Mouse (Mus musculus) gastrocnemius, postnatal 14 days (tissue): Measurements from ENCODE around the gene Serpinb1c. TPM values are rescaled to one million over a fixed set of nuclear protein-coding genes. Genes with fewer than 3 reads are reported as not detected.
"Not testable (repeated sequence)": the region's sequence is repeated elsewhere in the genome, so short reads cannot be mapped to it uniquely, and the experiment has no call there.

ENCODE experiments used
- DNase-seq: peaks from one replicate; pipeline ENCODE4 v3.0.0; 2021; ENCODE audit warnings: mixed read lengths
- intact Hi-C: fragments of 180-260 bp; cut with DNase I; formaldehyde crosslinking; loops from one replicate; pipeline ENCODE4 v1.15.1; 2025; ENCODE audit warnings: low total_unique reads
- long read RNA-seq, 2 experiments: library from polyadenylated mRNA; stranded (forward); transcript quantifications; one replicate each; pipeline ENCODE4 v2.0.0; 2021
- total RNA-seq, 2 experiments: library from RNA; stranded (reverse); gene quantifications; 2 replicates each; pipeline ENCODE4 v1.2.3; 2021

The Serpinb1c gene
- total RNA-seq: under 1 TPM; 0.57 to 0.58 TPM
- long read RNA-seq, experiment 1: 0 reads
- long read RNA-seq, experiment 2: 0 reads

GRCm38 (mm10) chr13:32898111-32898510 is at the start of gene Serpinb1c:
Gene Serpinb1c, minus strand, starts transcription at chr13:32898211.
- DNase-seq: no peak
- intact Hi-C loops: no loop called here

GRCm38 (mm10) chr13:32939191-32939590 is 41.2 kb upstream of the Serpinb1c start:
- intact Hi-C loops, DNase-seq: not testable (repeated sequence)

DNA sequence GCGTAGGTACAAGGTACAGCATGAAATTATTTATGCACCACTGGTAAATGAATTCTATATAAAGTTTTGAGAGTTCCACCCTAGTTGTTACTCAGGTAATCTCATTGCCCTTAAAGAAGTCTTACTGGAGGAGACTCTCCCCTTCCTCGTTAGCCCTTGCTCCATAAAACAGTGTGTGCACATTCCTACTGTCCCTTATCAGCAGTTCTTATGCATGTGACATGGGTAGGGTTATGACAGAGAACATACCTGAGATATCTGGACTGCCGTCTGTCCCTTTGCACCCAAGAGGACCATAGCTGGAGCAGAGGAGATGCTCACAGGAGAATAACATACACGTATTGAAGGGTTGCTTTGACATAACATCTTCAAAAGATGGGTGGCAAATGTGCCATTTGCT is 40.3 kb upstream of the Serpinb1c start:
- intact Hi-C loops, DNase-seq: not testable (repeated sequence)

- intact Hi-C loops: no loop called here
- no peak for DNase-seq
Measured at GRCm38 (mm10) chr13:32934706-32935381, 36.8 kb upstream of the Serpinb1c start.

- intact Hi-C loops: no loop called here
- DNase-seq: no peak
Measured at GRCm38 (mm10) chr13:32929107-32929750, 31.2 kb upstream of the Serpinb1c start.

DNA sequence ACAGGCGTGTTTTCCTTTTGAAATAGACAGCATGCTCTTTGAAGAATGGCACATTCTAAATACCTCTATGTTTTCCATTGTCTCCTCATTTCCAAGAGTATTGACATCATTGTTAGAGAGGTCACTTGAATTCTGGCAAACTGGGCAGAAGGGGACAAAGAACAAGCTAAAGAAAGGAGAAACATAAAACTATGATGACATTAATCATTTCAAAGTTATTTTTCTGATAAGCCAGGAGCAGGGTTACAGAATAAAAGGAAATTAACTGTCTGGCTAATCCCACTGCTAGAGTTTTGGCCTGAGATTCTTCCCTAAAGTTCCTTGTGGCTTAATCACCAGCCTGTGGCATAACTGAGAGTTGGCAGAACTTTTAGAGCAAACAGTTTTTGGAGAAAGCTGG is 29.2 kb upstream of the Serpinb1c start:
- intact Hi-C loops: no loop called here
- DNase-seq: no peak

GRCm38 (mm10) chr13:32926661-32927060 is 28.6 kb upstream of the Serpinb1c start:
- intact Hi-C loops: no loop called here
- DNase-seq: no peak

- intact Hi-C loops: no loop called here
- no peak for DNase-seq
Measured at GRCm38 (mm10) chr13:32924578-32925360, 26.8 kb upstream of the Serpinb1c start.

- no peak for DNase-seq
- intact Hi-C loops: no loop called here
Measured at GRCm38 (mm10) chr13:32922622-32923021, 24.6 kb upstream of the Serpinb1c start.

DNA sequence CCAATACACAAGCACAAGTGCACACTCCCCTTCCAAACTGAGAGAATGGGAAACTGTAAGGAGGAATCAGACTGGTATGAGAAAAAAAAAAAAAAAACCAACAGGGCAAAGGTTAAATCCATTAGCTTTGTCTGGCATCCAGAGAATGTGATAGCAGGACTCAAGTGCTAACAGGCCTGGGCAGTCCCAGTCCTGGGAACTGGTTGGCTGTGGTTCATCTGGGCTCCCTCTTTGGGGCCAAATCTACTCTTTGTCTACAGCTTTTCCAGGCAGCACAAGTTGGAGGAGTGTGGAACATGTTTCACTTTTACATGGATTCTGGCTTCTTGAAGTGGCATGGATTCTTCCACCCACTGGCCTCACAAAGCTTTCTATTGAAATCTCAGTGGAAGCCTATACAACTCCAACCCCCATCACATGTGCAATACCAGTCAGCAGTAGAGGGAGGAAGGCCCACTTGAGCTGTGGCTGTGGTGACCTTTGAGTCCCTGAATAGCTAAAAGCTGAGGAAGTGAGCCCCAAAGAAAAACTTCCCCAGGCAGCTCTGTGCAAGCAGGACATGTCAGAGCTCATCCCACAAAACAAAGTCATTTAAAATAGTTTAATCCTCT is 14.9 kb upstream of the Serpinb1c start:
- intact Hi-C loops: no loop called here
- DNase-seq: no peak

GRCm38 (mm10) chr13:32908182-32908581 is 10.2 kb upstream of the Serpinb1c start:
- intact Hi-C loops: no loop called here
- no peak for DNase-seq

DNA sequence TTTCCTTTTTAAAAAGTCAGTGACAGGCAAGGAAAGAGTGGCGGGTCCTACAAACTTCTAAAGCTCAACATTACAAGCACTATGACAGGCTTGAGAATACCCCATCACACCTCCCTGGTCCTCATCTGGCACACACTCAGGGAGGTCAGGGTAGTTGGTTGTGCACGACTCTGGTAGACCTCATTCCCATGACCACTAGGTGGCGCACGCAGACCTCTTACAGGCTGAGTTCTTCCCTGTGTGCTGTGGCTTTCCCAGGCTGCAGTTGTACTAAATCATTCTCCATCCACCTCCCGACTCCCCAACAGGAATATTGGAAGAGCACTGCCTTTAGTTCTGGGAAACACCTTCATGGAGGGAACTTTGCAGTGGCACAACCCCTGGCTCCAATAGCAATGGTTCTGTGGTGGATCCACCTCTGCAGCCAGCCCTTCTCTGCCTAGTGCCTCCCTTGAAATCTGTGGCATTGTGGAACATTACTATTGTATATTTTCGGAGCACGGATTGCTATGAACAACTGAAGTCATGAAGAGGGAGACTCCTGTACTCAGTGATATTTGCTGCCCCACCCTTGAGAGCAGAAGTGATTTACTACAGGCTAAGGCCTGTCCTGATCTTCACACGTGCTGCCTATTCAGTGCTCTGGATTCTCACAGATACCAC is 5.3 kb upstream of the Serpinb1c start:
- DNase-seq: peak; percentile 91
- intact Hi-C loops: loop anchor here (2.0 kb wide), 2 partner anchors 61 to 169 kb away; partner anchors contain the start of gene Serpinb6b

DNA sequence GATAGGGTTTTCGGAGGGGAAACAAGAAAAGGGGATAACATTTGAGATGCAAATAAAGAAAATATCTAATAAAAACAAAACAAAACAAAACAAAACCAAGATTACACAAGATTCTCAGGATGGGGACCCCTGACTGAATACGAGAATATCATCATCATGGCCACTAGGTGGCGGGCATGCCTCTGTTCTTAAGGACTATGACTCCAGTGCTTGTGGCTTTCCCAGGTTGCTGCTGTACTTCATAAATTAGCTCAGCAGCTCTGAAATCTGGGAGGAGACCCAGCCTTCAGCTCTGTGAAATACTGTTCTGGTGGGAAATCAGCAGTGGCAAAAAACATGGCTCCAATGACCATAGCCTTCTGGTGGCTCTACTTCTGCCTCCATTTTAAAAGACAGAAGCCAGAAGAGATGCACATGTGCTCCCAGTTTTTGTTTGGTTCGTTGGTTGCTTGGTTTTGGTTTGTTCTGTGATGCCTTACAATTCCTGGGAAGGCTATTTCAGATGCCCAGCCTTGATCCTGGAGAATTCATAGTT is 4.5 kb upstream of the Serpinb1c start:
- intact Hi-C loops: loop anchor here (2.0 kb wide), 2 partner anchors 62 to 170 kb away; partner anchors contain the start of gene Serpinb6b
- DNase-seq: peak; percentile 59

GRCm38 (mm10) chr13:32900639-32901038 is 2.6 kb upstream of the Serpinb1c start:
- DNase-seq: peak; percentile 25
- intact Hi-C loops: no loop called here

- intact Hi-C loops, DNase-seq: not testable (repeated sequence)
Measured at GRCm38 (mm10) chr13:32899114-32899513, 1.1 kb upstream of the Serpinb1c start.

- DNase-seq: no peak
- intact Hi-C loops: no loop called here
Measured at GRCm38 (mm10) chr13:32896931-32897330, 1.1 kb downstream of the Serpinb1c start.

- no peak for DNase-seq
- intact Hi-C loops: no loop called here
Measured at GRCm38 (mm10) chr13:32884755-32885154, 13.3 kb downstream of the Serpinb1c start.

GRCm38 (mm10) chr13:32873862-32874261 is 24.1 kb downstream of the Serpinb1c start:
- intact Hi-C loops: no loop called here
- DNase-seq: no peak

- intact Hi-C loops: no loop called here
Measured at GRCm38 (mm10) chr13:32868843-32869242, 29.2 kb downstream of the Serpinb1c start.

More at GRCm38 (mm10) chr13:32868843-32869242, 29.2 kb downstream of the Serpinb1c start:
- DNase-seq: no peak
